In genomic region chr3:105853781-105854180, GRCm38 (mm10) we compare ENCODE assay signal across 16 mouse cellular contexts. TPM values are rescaled to one million over a fixed set of nuclear protein-coding genes. Genes with fewer than 3 reads are reported as not detected.
DNase-seq lines count a peak whose midpoint lies in the region; ATAC-seq and TF ChIP-seq lines count a peak whose summit lies in the region.
"Had no signal": no experiment of that assay in that cellular context is flagged by ENCODE, and none has a peak within 500 bp of the region (broad histone marks: within the 10 kb centered on the region; RNA-seq: fewer than 3 reads in every experiment).

No protein-coding gene starts in this region.

- peak; percentile 43; the same call in 1 of the 2 replicates for ATAC-seq in kidney, embryonic 14.5 days (ENCODE audit: low FRiP score, low TSS enrichment)
- no peak for ATAC-seq in embryonic facial prominence, embryonic 14.5 days (ENCODE audit: low read depth)
- no peak for ATAC-seq in midbrain, postnatal 0 days (ENCODE audit: low FRiP score)
- ATAC-seq: midbrain, embryonic 13.5 days had no signal

- no peaks in the 10 kb centered on the region for H3K27me3 ChIP-seq in kidney, embryonic 14.5 days (ENCODE audit: control insufficient read depth, insufficient read depth, low read length)
- H3K27me3 ChIP-seq in embryonic facial prominence, embryonic 14.5 days (replicated peaks; ENCODE audit: control insufficient read depth, insufficient read depth, low read length): no peaks in the 10 kb centered on the region
- H3K27me3 ChIP-seq in midbrain, postnatal 0 days (ENCODE audit: insufficient read depth, low read length): no peaks in the 10 kb centered on the region
- H3K27me3 ChIP-seq: midbrain, embryonic 13.5 days; stomach, embryonic 15.5 days had no signal

- no peak for DNase-seq in kidney, adult 9 months
- DNase-seq in embryo, embryonic 10.5 days (ENCODE audit: low spot score): peak; percentile 75
- peak; percentile 75 for DNase-seq in embryonic facial prominence, embryonic 14.5 days (ENCODE audit: low spot score)
- peak; percentile 59 for DNase-seq in mesoderm, embryonic 11.5 days (ENCODE audit: low read depth, low spot score)
- no peak for DNase-seq in thymus, postnatal 36 days
- DNase-seq in midbrain, postnatal 0 days (ENCODE audit: low spot score): no peak
- DNase-seq: heart, postnatal 4 days; kidney, adult 11 months; lung, postnatal 36 days had no signal

- H3K4me1 ChIP-seq in kidney, embryonic 14.5 days (ENCODE audit: control insufficient read depth, insufficient read depth, low read length): no peaks in the 10 kb centered on the region
- H3K4me1 ChIP-seq in embryonic facial prominence, embryonic 14.5 days (ENCODE audit: control insufficient read depth, insufficient read depth, low read length): peaks cover 11% of the 10 kb centered on the region; the same call in 1 of the 2 replicates
- no peaks in the 10 kb centered on the region for H3K4me1 ChIP-seq in midbrain, postnatal 0 days (ENCODE audit: insufficient read depth, low read length)
- H3K4me1 ChIP-seq: heart, embryonic 12.5 days; midbrain, embryonic 13.5 days; stomach, embryonic 15.5 days had no signal

- H3K9ac ChIP-seq in kidney, embryonic 14.5 days (ENCODE audit: low read depth, low read length): no peak overlapping the region
- no peak overlapping the region for H3K9ac ChIP-seq in embryonic facial prominence, embryonic 14.5 days (ENCODE audit: low read depth, low read length)
- no peak overlapping the region for H3K9ac ChIP-seq in midbrain, postnatal 0 days (replicated peaks; ENCODE audit: low read length, poor library complexity, severe bottlenecking)
- H3K9ac ChIP-seq: heart, embryonic 12.5 days; liver, embryonic 14.5 days; midbrain, embryonic 13.5 days; stomach, embryonic 15.5 days had no signal

- WGBS in kidney, embryonic 14.5 days: 39% methylated on average over 8 of the region's 8 CpGs
- 24% methylated on average over 8 of the region's 8 CpGs for WGBS in embryonic facial prominence, embryonic 14.5 days
- 79% methylated on average over 8 of the region's 8 CpGs for WGBS in midbrain, postnatal 0 days

- TF ChIP-seq CTCF in midbrain, postnatal 0 days (IDR thresholded peaks at IDR 0.05): no peak

- no peak overlapping the region for H3K4me2 ChIP-seq in kidney, embryonic 14.5 days (replicated peaks; ENCODE audit: low read depth, low read length)
- H3K4me2 ChIP-seq in embryonic facial prominence, embryonic 14.5 days (ENCODE audit: low read depth, low read length): no peak overlapping the region
- no peak overlapping the region for H3K4me2 ChIP-seq in midbrain, postnatal 0 days (ENCODE audit: low read depth, low read length, poor library complexity, severe bottlenecking)
- H3K4me2 ChIP-seq: heart, embryonic 12.5 days; midbrain, embryonic 13.5 days; stomach, embryonic 15.5 days had no signal

- H3K9me3 ChIP-seq in kidney, embryonic 14.5 days (ENCODE audit: control insufficient read depth, low read length): no peaks in the 10 kb centered on the region
- H3K9me3 ChIP-seq in embryonic facial prominence, embryonic 14.5 days (ENCODE audit: control insufficient read depth, low read length): no peaks in the 10 kb centered on the region
- H3K9me3 ChIP-seq in midbrain, postnatal 0 days (ENCODE audit: low read length): no peaks in the 10 kb centered on the region
- H3K9me3 ChIP-seq: heart, embryonic 12.5 days; midbrain, embryonic 13.5 days; stomach, embryonic 15.5 days had no signal

- no peak overlapping the region for H3K4me3 ChIP-seq in kidney, embryonic 14.5 days (ENCODE audit: low read length)
- H3K4me3 ChIP-seq in embryonic facial prominence, embryonic 14.5 days (ENCODE audit: low read depth, low read length): no peak overlapping the region
- H3K4me3 ChIP-seq in midbrain, postnatal 0 days (ENCODE audit: low read depth, low read length): no peak overlapping the region
- H3K4me3 ChIP-seq: heart, embryonic 12.5 days; midbrain, embryonic 13.5 days; stomach, embryonic 15.5 days had no signal

- no peak overlapping the region for H3K27ac ChIP-seq in kidney, embryonic 14.5 days (ENCODE audit: low read depth, low read length)
- peak overlapping the region; percentile 46 for H3K27ac ChIP-seq in embryonic facial prominence, embryonic 14.5 days (replicated peaks; ENCODE audit: low read depth, low read length)
- no peak overlapping the region for H3K27ac ChIP-seq in midbrain, postnatal 0 days (ENCODE audit: low read depth, low read length)
- H3K27ac ChIP-seq: liver, embryonic 14.5 days; midbrain, embryonic 13.5 days; stomach, embryonic 15.5 days had no signal

- H3K36me3 ChIP-seq in kidney, embryonic 14.5 days (ENCODE audit: control insufficient read depth, insufficient read depth, low read length): no peaks in the 10 kb centered on the region
- H3K36me3 ChIP-seq in embryonic facial prominence, embryonic 14.5 days (ENCODE audit: control insufficient read depth, insufficient read depth, low read length): no peaks in the 10 kb centered on the region
- no peaks in the 10 kb centered on the region for H3K36me3 ChIP-seq in midbrain, postnatal 0 days (ENCODE audit: insufficient read depth, low read length)
- H3K36me3 ChIP-seq: heart, embryonic 12.5 days; midbrain, embryonic 13.5 days; stomach, embryonic 15.5 days had no signal

RNA-seq across cellular contexts. Expression of gene Adora3, which starts 16.9 kb away (rescaled TPM):
- 0.18 TPM in 1 of 2 replicates, not detected in the other for polyA plus RNA-seq in kidney, embryonic 14.5 days (2014; fragmentation: Nextera tagmentation; extraction: Ambion mirVana)
- 1.4 and 3.0 TPM in 2 replicates for polyA plus RNA-seq in embryonic facial prominence, embryonic 14.5 days (2014; fragmentation: Nextera tagmentation; extraction: Ambion mirVana)
- total RNA-seq in midbrain, postnatal 0 days (2014; rRNA removed): 0.66 and 0.77 TPM in 2 replicates
- 0.20 and 0.30 TPM in 2 replicates for polyA plus RNA-seq in midbrain, postnatal 0 days (2015; fragmentation: Nextera tagmentation; extraction: Ambion mirVana)
- total RNA-seq: heart, postnatal 4 days had no signal
- polyA plus RNA-seq: forebrain, embryonic 11.5 days had no signal

RNA-seq across cellular contexts. Expression of gene Tmigd3, which starts 16.9 kb away (rescaled TPM):
- polyA plus RNA-seq in kidney, embryonic 14.5 days (2014; fragmentation: Nextera tagmentation; extraction: Ambion mirVana): 0.53 TPM in 1 of 2 replicates, not detected in the other
- polyA plus RNA-seq in embryonic facial prominence, embryonic 14.5 days (2014; fragmentation: Nextera tagmentation; extraction: Ambion mirVana): 0.68 and 0.89 TPM in 2 replicates
- total RNA-seq in midbrain, postnatal 0 days (2014; rRNA removed): not detected in 2 replicates
- polyA plus RNA-seq in midbrain, postnatal 0 days (2015; fragmentation: Nextera tagmentation; extraction: Ambion mirVana): not detected in 2 replicates
- total RNA-seq: common myeloid progenitor, adult 5-6 weeks had no signal
- polyA plus RNA-seq: midbrain, embryonic 13.5 days had no signal

RNA-seq across cellular contexts. Expression of gene Rap1a, which starts 52.6 kb away (rescaled TPM):
- 89.0 and 141 TPM in 2 replicates for polyA plus RNA-seq in kidney, embryonic 14.5 days (2014; fragmentation: Nextera tagmentation; extraction: Ambion mirVana)
- polyA plus RNA-seq in embryonic facial prominence, embryonic 14.5 days (2014; fragmentation: Nextera tagmentation; extraction: Ambion mirVana): 85.5 and 92.9 TPM in 2 replicates
- total RNA-seq in midbrain, postnatal 0 days (2014; rRNA removed): 27.1 and 32.2 TPM in 2 replicates
- polyA plus RNA-seq in midbrain, postnatal 0 days (2015; fragmentation: Nextera tagmentation; extraction: Ambion mirVana): 59.9 and 66.0 TPM in 2 replicates

Comparison
In these comparisons a context has a peak if more than half of its experiments do, and no peak if none do; other contexts are left out.
1. DNase-seq: peak in embryo, embryonic 10.5 days (single experiment), embryonic facial prominence, embryonic 14.5 days (single experiment) and mesoderm, embryonic 11.5 days (single experiment); none in kidney, adult 9 months (single experiment), thymus, postnatal 36 days (0 of 2) and midbrain, postnatal 0 days (single experiment).